Mouse (Mus musculus) forebrain, embryonic 13.5 days (tissue): ENCODE measurements around the gene Kcnj14. TPM values are rescaled to one million over a fixed set of nuclear protein-coding genes. Genes with fewer than 3 reads are reported as not detected.

Experiments
- ATAC-seq: fragments of 200-750 bp; cut with Nextera tagmentation; 2 replicates; pipeline ENCODE4 v1.8.0; 2017
- H3K27ac ChIP-seq: fragments of 300-500 bp; sonication (generic); 2 replicates; pipeline ENCODE4 v1.5.1; 2015; ENCODE audit warnings: inconsistent platforms, mild to moderate bottlenecking, moderate library complexity
- H3K27me3 ChIP-seq: fragments of 300-500 bp; sonication (generic); 2 replicates; pipeline ENCODE4 v1.6.1; 2015; ENCODE audit warnings: mild to moderate bottlenecking, inconsistent platforms
- H3K36me3 ChIP-seq: fragments of 300-500 bp; sonication (generic); 2 replicates; pipeline ENCODE4 v1.6.1; 2015; ENCODE audit warnings: mild to moderate bottlenecking, inconsistent platforms; ENCODE audit not compliant: poor library complexity, severe bottlenecking
- H3K4me1 ChIP-seq: fragments of 300-500 bp; sonication (generic); 2 replicates; pipeline ENCODE4 v1.6.1; 2015; ENCODE audit warnings: inconsistent platforms
- H3K4me2 ChIP-seq: fragments of 300-500 bp; sonication (generic); 2 replicates; pipeline ENCODE4 v1.6.1; 2015; ENCODE audit warnings: inconsistent platforms, mild to moderate bottlenecking, moderate library complexity
- H3K4me3 ChIP-seq: fragments of 300-500 bp; sonication (generic); 2 replicates; pipeline ENCODE4 v1.5.1; 2015; ENCODE audit warnings: mild to moderate bottlenecking, inconsistent platforms
- H3K9ac ChIP-seq: fragments of 300-500 bp; sonication (generic); 2 replicates; pipeline ENCODE4 v1.6.1; 2015; ENCODE audit warnings: mild to moderate bottlenecking, inconsistent platforms
- H3K9me3 ChIP-seq: fragments of 300-500 bp; sonication (generic); replicated peaks from 2 replicates; pipeline ENCODE4 v1.6.1; 2016; ENCODE audit warnings: inconsistent platforms
- WGBS: fragments of 180-500 bp; shearing (Covaris S2); methylation state at CpG from one replicate; pipeline ENCODE4 v1.1.7; 2015; 5-methylcytosine and 5-hydroxymethylcytosine counted together
- polyA plus RNA-seq: library from polyadenylated mRNA; unstranded; fragments of >200 nt; fragmentation: Nextera tagmentation; extraction: Ambion mirVana; gene quantifications from 2 replicates; pipeline ENCODE4 v1.2.1, GENCODE M21; 2015

Gene Kcnj14
- polyA plus RNA-seq, 1 experiment from 2014 or later: 0.49 TPM

- Histone ChIP-seq H3K36me3 (peaks cover 42% of the 10 kb centered on the region), H3K27me3 (peaks cover 44% of the 10 kb centered on the region), H3K4me2 (peak within 1 kb of the TSS; percentile 87), H3K4me1 (peaks cover 29% of the 10 kb centered on the region), H3K9ac (peak within 1 kb of the TSS; percentile 70), H3K27ac (peak within 1 kb of the TSS; percentile 74), H3K9me3 (no peaks in the 10 kb centered on the region), H3K4me3 (peak within 1 kb of the TSS; percentile 90)
- peak; percentile 94 for ATAC-seq
- under 1% methylated on average over 35 of the region's 35 CpGs for WGBS
Observed at GRCm38 (mm10) chr7:45830427-45831127, 6.0 kb upstream of the Kcnj14 start, which contains the start of gene Grwd1. Gene Grwd1, minus strand, starts transcription at chr7:45830944.

GRCm38 (mm10) chr7:45826631-45827030, 2.0 kb upstream of the Kcnj14 start:
- Histone ChIP-seq H3K27ac (no peak overlapping the region), H3K9me3 (no peaks in the 10 kb centered on the region), H3K9ac (no peak overlapping the region), H3K36me3 (peaks cover 70% of the 10 kb centered on the region), H3K27me3 (peaks cover 5% of the 10 kb centered on the region), H3K4me2 (no peak overlapping the region), H3K4me3 (no peak overlapping the region), H3K4me1 (peaks cover 13% of the 10 kb centered on the region)
- 92% methylated on average over 7 of the region's 7 CpGs for WGBS
- no peak for ATAC-seq

GRCm38 (mm10) chr7:45820913-45821312, 3.7 kb downstream of the Kcnj14 start:
- Histone ChIP-seq H3K9me3 (no peaks in the 10 kb centered on the region), H3K4me3 (no peak overlapping the region), H3K4me1 (peaks cover 2% of the 10 kb centered on the region; the same call in 1 of the 2 replicates), H3K36me3 (peaks cover 31% of the 10 kb centered on the region), H3K27me3 (peaks cover 10% of the 10 kb centered on the region), H3K9ac (no peak overlapping the region), H3K4me2 (no peak overlapping the region), H3K27ac (no peak overlapping the region)
- no peak for ATAC-seq

DNA sequence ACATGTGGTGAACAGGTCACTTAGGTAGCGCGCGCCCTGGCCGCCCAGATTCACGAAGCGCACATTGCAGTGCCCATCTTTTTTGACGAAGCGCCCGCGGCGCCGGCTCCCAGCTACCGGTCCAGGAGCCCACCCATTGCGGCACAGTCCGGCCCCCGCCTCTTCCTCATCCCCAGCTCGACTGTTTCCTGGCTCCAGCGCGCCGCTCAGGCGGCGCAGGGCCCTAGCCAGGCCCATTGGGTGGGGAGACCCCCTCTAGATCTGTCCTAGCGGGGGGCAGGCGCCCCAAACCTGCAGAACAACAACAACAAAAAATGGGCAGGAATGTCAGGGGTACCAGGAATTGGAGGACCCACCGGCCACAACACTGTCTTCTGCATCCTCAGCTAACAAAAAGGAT, 4.7 kb downstream of the Kcnj14 start:
- peaks cover 20% of the 10 kb centered on the region for H3K36me3 ChIP-seq
- no peaks in the 10 kb centered on the region for H3K9me3 ChIP-seq
- ATAC-seq: no peak
- no peak overlapping the region for H3K27ac ChIP-seq
- 8% methylated on average over 25 of the region's 25 CpGs for WGBS
- H3K4me1 ChIP-seq: peaks cover 13% of the 10 kb centered on the region
- no peak overlapping the region for H3K4me3 ChIP-seq
- H3K27me3 ChIP-seq: peaks cover 10% of the 10 kb centered on the region
- H3K9ac ChIP-seq: no peak overlapping the region
- H3K4me2 ChIP-seq: no peak overlapping the region

DNA sequence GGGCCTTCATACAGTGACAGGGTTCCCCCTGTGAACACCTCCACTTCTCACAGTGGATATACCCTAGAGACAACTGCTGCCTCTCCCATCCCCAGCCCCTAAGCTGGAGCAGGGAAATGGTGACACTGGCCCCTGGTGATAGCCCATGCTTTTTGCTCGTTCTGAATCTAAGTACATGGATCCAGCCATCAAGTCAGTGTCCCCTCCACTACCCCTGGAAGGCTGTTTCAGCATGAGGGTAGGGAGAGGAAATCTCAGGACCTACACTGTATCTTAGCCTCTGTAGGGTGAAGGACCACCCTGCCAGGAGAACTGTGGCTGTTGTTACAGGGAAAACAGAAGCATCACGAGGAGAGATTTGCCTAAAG, 8.6 kb downstream of the Kcnj14 start:
- no peak for ATAC-seq

GRCm38 (mm10) chr7:45815323-45815983, 9.1 kb downstream of the Kcnj14 start:
- Histone ChIP-seq H3K27me3 (peaks cover 10% of the 10 kb centered on the region), H3K9me3 (no peaks in the 10 kb centered on the region), H3K4me2 (peak overlapping the region; percentile 61), H3K27ac (peak overlapping the region; percentile 61), H3K9ac (peak overlapping the region; percentile 40; the same call in 1 of the 2 replicates), H3K36me3 (peaks cover 25% of the 10 kb centered on the region), H3K4me1 (peaks cover 33% of the 10 kb centered on the region), H3K4me3 (no peak overlapping the region)
- WGBS: 11% methylated on average over 10 of the region's 10 CpGs
- ATAC-seq: no peak

More for the DNA sequence above, 8.6 kb downstream of the Kcnj14 start:
- Histone ChIP-seq H3K27me3 (peaks cover 10% of the 10 kb centered on the region), H3K4me2 (peak overlapping the region; percentile 61; the same call in 1 of the 2 replicates), H3K9me3 (no peaks in the 10 kb centered on the region), H3K36me3 (peaks cover 20% of the 10 kb centered on the region), H3K4me1 (peaks cover 33% of the 10 kb centered on the region), H3K4me3 (no peak overlapping the region), H3K9ac (no peak overlapping the region), H3K27ac (peak overlapping the region; percentile 61; the same call in 1 of the 2 replicates)
- 33% methylated on average over 2 of the region's 2 CpGs for WGBS

GRCm38 (mm10) chr7:45814841-45815240, 9.7 kb downstream of the Kcnj14 start:
- Histone ChIP-seq H3K36me3 (peaks cover 31% of the 10 kb centered on the region), H3K27ac (peak overlapping the region; percentile 61), H3K4me3 (peak overlapping the region; percentile 78), H3K27me3 (peaks cover 8% of the 10 kb centered on the region), H3K4me2 (peak overlapping the region; percentile 61), H3K9me3 (no peaks in the 10 kb centered on the region), H3K4me1 (peaks cover 33% of the 10 kb centered on the region), H3K9ac (peak overlapping the region; percentile 40)
- no peak for ATAC-seq
- WGBS: 4% methylated on average over 5 of the region's 5 CpGs

- Histone ChIP-seq H3K9ac (peak within 1 kb of the TSS; percentile 92), H3K36me3 (peaks cover 39% of the 10 kb centered on the region), H3K4me3 (peak within 1 kb of the TSS; percentile 78), H3K4me2 (peak within 1 kb of the TSS; percentile 92), H3K27ac (peak within 1 kb of the TSS; percentile 99), H3K27me3 (peaks cover 7% of the 10 kb centered on the region; the same call in 1 of the 2 replicates), H3K4me1 (peaks cover 33% of the 10 kb centered on the region), H3K9me3 (no peaks in the 10 kb centered on the region)
- under 1% methylated on average over 56 of the region's 92 CpGs for WGBS
- ATAC-seq: peak; percentile 98
Observed at GRCm38 (mm10) chr7:45813787-45814779, 10.5 kb downstream of the Kcnj14 start, which contains the start of gene Cyth2. Gene Cyth2, minus strand, starts transcription at chr7:45814581.

DNA sequence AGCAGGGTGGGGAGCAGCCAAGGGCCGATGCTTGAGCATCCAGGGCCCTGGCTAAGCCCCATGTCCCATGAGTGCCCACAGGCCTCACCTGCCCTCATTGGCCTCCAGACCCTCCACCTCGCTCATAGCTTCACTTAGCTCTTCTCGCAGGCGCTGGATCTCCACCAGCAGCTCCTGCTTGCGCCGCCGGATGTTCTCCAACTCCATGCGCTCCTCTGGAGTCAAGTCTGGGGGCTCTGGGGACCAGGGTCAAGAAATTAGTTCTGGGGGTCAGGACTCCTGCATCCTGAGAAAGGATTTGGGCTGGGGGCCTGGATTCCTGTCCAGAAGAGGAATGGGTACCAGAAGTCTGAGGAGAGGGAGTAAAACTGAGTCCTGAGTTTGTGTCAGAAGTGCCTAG, 11.7 kb downstream of the Kcnj14 start:
- Histone ChIP-seq H3K36me3 (peaks cover 51% of the 10 kb centered on the region), H3K4me3 (peak overlapping the region; percentile 78), H3K4me1 (peaks cover 36% of the 10 kb centered on the region), H3K27me3 (no peaks in the 10 kb centered on the region), H3K4me2 (peak overlapping the region; percentile 92), H3K9ac (peak overlapping the region; percentile 92), H3K27ac (0 out of 2 replicates have a peak overlapping the region, but pooled peaks have one; percentile 99), H3K9me3 (no peaks in the 10 kb centered on the region)
- no peak for ATAC-seq
- 89% methylated on average over 8 of the region's 8 CpGs for WGBS

DNA sequence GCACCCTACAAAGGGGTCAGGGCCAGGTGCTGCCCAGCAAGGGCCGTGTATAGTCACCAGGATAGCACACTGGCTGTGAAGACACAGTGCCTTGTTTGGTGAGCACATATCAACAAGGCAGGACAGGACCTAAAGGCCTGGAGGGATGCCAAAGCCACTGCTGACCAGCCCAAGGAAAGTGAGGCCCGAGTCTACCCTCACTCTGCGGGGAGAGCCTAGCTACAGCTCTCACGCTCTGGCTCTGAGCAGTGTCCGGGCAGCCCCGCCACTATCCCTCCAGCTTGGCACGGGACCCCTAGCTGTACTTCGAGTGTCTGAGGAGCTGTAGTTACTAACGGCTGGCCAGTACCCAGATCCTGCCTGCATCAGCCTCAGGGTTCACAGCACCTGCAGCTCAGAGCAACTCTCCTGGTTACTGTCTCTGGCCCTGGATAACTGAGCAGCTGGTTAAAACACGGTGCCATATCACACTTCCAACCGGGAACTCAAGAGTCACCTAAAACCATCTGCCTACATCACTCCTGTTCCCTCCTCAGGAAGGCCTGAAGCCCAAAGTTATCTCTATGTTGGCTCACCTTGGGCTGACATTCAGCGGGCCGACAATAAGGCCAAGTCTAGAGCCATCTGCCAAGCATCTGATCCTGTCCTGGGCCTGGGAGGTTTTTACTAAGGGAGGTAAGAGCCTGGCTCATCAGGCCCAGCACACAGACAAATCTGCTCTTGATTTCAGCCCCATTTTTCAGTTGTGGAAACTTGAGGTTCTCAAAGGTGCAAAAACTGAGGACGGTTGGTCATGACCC, 15.1 kb downstream of the Kcnj14 start:
- Histone ChIP-seq H3K4me2 (no peak overlapping the region), H3K9ac (peak overlapping the region; percentile 22), H3K4me1 (peaks cover 21% of the 10 kb centered on the region), H3K27ac (peak overlapping the region; percentile 25; the same call in 1 of the 2 replicates), H3K27me3 (no peaks in the 10 kb centered on the region), H3K4me3 (no peak overlapping the region), H3K36me3 (peaks cover 76% of the 10 kb centered on the region), H3K9me3 (no peaks in the 10 kb centered on the region)
- WGBS: 90% methylated on average over 14 of the region's 14 CpGs
- ATAC-seq: no peak

DNA sequence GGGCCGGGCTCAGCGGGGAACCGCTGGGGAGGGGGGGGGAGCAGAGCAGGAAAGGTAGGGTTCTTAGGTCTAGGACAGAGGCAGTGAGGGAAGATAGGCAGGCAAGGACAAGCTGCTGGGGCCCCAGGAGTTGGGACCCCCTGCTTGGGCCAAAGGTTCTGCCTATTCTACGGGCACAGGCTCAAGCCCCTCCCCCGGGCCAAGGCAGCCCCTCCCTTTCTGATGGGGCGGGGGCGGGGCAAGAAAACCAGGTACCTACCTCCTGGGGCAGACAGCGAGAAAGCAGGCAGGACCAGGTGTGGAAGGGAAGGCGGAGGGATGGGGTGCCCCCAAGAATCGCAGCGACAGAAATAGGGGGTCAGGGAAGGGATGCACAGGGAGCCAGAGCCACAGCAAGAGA, 16.1 kb downstream of the Kcnj14 start:
- H3K27ac ChIP-seq: no peak overlapping the region
- H3K27me3 ChIP-seq: no peaks in the 10 kb centered on the region
- H3K4me3 ChIP-seq: no peak overlapping the region
- ATAC-seq: no peak
- WGBS: 43% methylated on average over 8 of the region's 11 CpGs
- 0 out of 2 replicates have a peak overlapping the region, but pooled peaks have one; percentile 22 for H3K9ac ChIP-seq
- no peak overlapping the region for H3K4me2 ChIP-seq
- H3K4me1 ChIP-seq: peaks cover 21% of the 10 kb centered on the region
- no peaks in the 10 kb centered on the region for H3K9me3 ChIP-seq
- peaks cover 84% of the 10 kb centered on the region for H3K36me3 ChIP-seq
